Mouse (Mus musculus) midbrain, embryonic 12.5 days (tissue): Measurements from ENCODE around the gene Ndufs4. TPM values are rescaled to one million over a fixed set of nuclear protein-coding genes. Genes with fewer than 3 reads are reported as not detected.
"Not testable (repeated sequence)": the region's sequence is repeated elsewhere in the genome, so short reads cannot be mapped to it uniquely, and the experiment has no call there.

Experiments used
- ATAC-seq: fragments of 200-750 bp; cut with Nextera tagmentation; 2 replicates; pipeline ENCODE4 v1.8.0; 2017; ENCODE audit warnings: low read depth, moderate TSS enrichment, moderate library complexity; ENCODE audit not compliant: low FRiP score
- H3K27ac ChIP-seq: fragments of 300-500 bp; sonication (generic); replicated peaks from 2 replicates; pipeline ENCODE4 v1.5.1; 2016; ENCODE audit warnings: mild to moderate bottlenecking
- H3K27me3 ChIP-seq: fragments of 300-500 bp; sonication (generic); 2 replicates; pipeline ENCODE4 v1.6.1; 2016; ENCODE audit warnings: mild to moderate bottlenecking
- H3K36me3 ChIP-seq: fragments of 300-500 bp; sonication (generic); 2 replicates; pipeline ENCODE4 v1.6.1; 2016
- H3K4me1 ChIP-seq: fragments of 300-500 bp; sonication (generic); 2 replicates; pipeline ENCODE4 v1.6.1; 2016
- H3K4me2 ChIP-seq: fragments of 300-500 bp; sonication (generic); replicated peaks from 2 replicates; pipeline ENCODE4 v1.6.1; 2016; ENCODE audit warnings: mild to moderate bottlenecking, moderate library complexity
- H3K4me3 ChIP-seq: fragments of 300-500 bp; sonication (generic); 2 replicates; pipeline ENCODE4 v1.5.1; 2016; ENCODE audit warnings: mild to moderate bottlenecking
- H3K9ac ChIP-seq: fragments of 300-500 bp; sonication (generic); replicated peaks from 2 replicates; pipeline ENCODE4 v1.6.1; 2016; ENCODE audit warnings: mild to moderate bottlenecking, moderate library complexity
- H3K9me3 ChIP-seq: fragments of 300-500 bp; sonication (generic); 2 replicates; pipeline ENCODE4 v1.6.1; 2016; ENCODE audit warnings: mild to moderate bottlenecking
- WGBS: fragments of 180-500 bp; shearing (Covaris S2); methylation state at CpG from one replicate; pipeline ENCODE4 v1.1.7; 2016; 5-methylcytosine and 5-hydroxymethylcytosine counted together
- polyA plus RNA-seq: library from polyadenylated mRNA; unstranded; fragments of >200 nt; fragmentation: Nextera tagmentation; extraction: Ambion mirVana; gene quantifications from 2 replicates; pipeline ENCODE4 v1.2.1, GENCODE M21; 2016

Ndufs4 gene
- polyA plus RNA-seq, 1 experiment from 2014 or later, result 324 TPM

DNA sequence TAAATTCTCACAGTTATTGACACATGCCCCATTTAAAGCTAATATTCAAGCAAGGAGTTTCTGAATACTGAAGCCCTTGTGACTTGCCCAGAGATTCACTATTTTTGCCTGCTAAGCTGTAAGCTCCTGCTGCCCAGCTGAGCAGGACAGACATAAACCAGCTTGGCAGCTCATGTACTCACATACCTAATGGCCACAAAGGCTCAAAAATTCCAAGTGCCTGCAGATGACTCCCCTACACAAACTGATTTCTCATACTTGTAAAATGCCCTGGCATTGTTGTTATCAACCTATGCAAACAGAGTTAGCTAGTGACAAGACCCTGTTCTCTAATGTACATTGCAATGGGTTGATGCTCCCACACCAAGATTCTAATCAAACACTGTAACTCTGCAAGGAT lies 68.9 kb downstream of the Ndufs4 start:
- Histone ChIP-seq H3K4me3 (no peak overlapping the region), H3K27me3 (no peaks in the 10 kb centered on the region), H3K4me1 (peaks cover 7% of the 10 kb centered on the region; the same call in 1 of the 2 replicates), H3K36me3 (peaks cover 10% of the 10 kb centered on the region; the same call in 1 of the 2 replicates), H3K9ac (no peak overlapping the region), H3K4me2 (no peak overlapping the region), H3K9me3 (no peaks in the 10 kb centered on the region), H3K27ac (no peak overlapping the region)
- ATAC-seq, result no peak

DNA sequence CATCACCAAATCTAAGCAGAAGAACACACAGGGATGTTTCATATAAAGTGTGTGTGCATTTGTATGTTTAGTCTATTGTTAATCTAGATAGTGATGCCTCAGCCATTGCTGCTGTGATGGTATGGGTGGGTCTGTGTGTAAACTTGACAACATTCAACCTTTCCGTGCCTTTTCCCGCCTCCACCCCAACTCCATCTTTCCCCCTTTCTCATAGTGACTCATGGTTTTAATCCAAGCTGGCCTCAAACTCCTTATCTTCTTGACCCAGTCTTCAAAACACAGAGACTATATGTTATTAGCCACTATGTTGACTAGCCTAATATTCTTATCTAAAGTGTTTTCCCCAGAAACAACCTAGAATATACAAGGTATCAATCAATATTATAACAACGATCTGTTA lies 72.7 kb downstream of the Ndufs4 start:
- H3K9ac ChIP-seq, result no peak overlapping the region

GRCm38 (mm10) chr13:114314953-114315352 lies 73.1 kb downstream of the Ndufs4 start:
- WGBS, result 72% methylated on average over 3 of the region's 3 CpGs
- Histone ChIP-seq H3K9ac (no peak overlapping the region), H3K9me3 (no peaks in the 10 kb centered on the region), H3K4me1 (peaks cover 4% of the 10 kb centered on the region; the same call in 1 of the 2 replicates), H3K36me3 (peaks cover 13% of the 10 kb centered on the region; the same call in 1 of the 2 replicates), H3K27ac (no peak overlapping the region), H3K4me2 (no peak overlapping the region), H3K27me3 (no peaks in the 10 kb centered on the region), H3K4me3 (no peak overlapping the region)
- ATAC-seq, result no peak

More for the DNA sequence above, 72.7 kb downstream of the Ndufs4 start:
- Histone ChIP-seq H3K27me3 (no peaks in the 10 kb centered on the region), H3K9me3 (no peaks in the 10 kb centered on the region), H3K4me2 (no peak overlapping the region), H3K4me3 (no peak overlapping the region), H3K4me1 (peaks cover 7% of the 10 kb centered on the region; the same call in 1 of the 2 replicates), H3K27ac (no peak overlapping the region), H3K36me3 (peaks cover 13% of the 10 kb centered on the region; the same call in 1 of the 2 replicates)
- no peak for ATAC-seq
- WGBS, result 92% methylated on average over 3 of the region's 3 CpGs

DNA sequence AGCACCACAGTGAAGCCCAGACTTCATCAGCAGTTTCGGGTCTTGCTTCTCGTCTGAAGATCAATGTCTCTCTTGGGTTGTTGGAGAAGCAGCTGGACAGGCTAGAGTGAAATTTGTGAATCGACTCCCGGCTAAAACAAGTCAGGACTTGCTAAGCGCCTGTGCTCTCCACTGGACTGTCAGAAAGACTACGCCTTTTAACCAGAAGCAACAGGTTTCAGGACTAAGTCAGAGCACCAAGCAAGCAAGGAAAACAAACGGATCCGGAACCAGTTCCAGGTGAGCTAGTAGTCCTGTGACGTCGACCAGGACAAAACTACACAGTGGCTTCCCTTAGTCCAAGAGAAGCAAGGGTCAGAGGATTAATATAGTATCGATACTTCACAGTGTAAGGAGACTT lies 77.5 kb downstream of the Ndufs4 start:
- no peaks in the 10 kb centered on the region for H3K27me3 ChIP-seq
- WGBS, result 96% methylated on average over 11 of the region's 11 CpGs
- H3K4me3 ChIP-seq, result no peak overlapping the region
- no peak for ATAC-seq
- no peak overlapping the region for H3K4me2 ChIP-seq
- H3K9ac ChIP-seq, result no peak overlapping the region
- peaks cover 9% of the 10 kb centered on the region; the same call in 1 of the 2 replicates for H3K36me3 ChIP-seq
- H3K4me1 ChIP-seq, result no peaks in the 10 kb centered on the region
- no peaks in the 10 kb centered on the region for H3K9me3 ChIP-seq
- H3K27ac ChIP-seq, result no peak overlapping the region

- no peak overlapping the region for H3K4me2 ChIP-seq
- H3K4me1 ChIP-seq, result no peaks in the 10 kb centered on the region
- WGBS, result 88% methylated on average over 7 of the region's 7 CpGs
- no peak for ATAC-seq
- no peaks in the 10 kb centered on the region for H3K36me3 ChIP-seq
- no peak overlapping the region for H3K27ac ChIP-seq
- H3K9ac ChIP-seq, result no peak overlapping the region
- H3K4me3 ChIP-seq, result no peak overlapping the region
- H3K9me3 ChIP-seq, result no peaks in the 10 kb centered on the region
- no peaks in the 10 kb centered on the region for H3K27me3 ChIP-seq
Observed at GRCm38 (mm10) chr13:114304684-114305083, 83.4 kb downstream of the Ndufs4 start.

DNA sequence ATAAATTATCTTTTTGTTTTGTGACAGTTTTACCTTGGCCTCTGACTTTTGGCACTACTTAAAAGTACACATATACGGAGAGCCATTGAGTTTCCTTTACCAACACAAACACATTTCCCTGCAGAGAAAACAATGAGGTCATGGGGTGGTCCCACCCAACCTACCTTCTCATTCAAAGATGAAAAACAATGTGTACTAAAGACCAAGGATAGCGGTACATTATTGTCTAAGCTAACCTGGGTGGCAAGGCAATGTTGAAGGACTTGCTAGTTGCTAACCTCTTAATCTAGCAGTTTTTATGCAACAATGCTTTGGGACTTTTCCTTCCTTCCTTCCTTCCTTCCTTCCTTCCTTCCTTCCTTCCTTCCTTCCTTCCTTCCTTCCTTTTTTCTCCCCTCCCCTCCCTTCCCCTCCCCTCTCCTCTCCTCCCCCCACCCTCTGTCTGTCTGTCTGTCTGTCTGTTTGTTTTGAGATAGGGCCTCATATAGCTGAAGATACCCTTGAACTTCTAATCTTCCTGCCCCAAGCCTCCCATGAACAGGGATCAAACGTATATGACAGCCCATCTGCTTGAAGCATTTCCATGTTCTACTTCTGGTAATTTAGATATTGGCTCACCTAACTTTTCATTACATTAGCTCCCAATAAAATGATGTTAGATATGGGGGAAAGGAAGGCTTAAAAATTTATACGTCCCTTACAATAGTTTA lies 84.4 kb downstream of the Ndufs4 start:
- H3K36me3 ChIP-seq, result peaks cover 6% of the 10 kb centered on the region; the same call in 1 of the 2 replicates
- no peak overlapping the region for H3K4me2 ChIP-seq
- H3K27ac ChIP-seq, result no peak overlapping the region
- H3K4me1 ChIP-seq, result no peaks in the 10 kb centered on the region
- H3K9ac ChIP-seq, result no peak overlapping the region
- ATAC-seq, result no peak
- no peak overlapping the region for H3K4me3 ChIP-seq
- 89% methylated on average over 4 of the region's 4 CpGs for WGBS
- H3K9me3 ChIP-seq, result no peaks in the 10 kb centered on the region
- no peaks in the 10 kb centered on the region for H3K27me3 ChIP-seq

- H3K4me2 ChIP-seq, result no peak overlapping the region
- H3K4me3 ChIP-seq, result no peak overlapping the region
- no peak overlapping the region for H3K27ac ChIP-seq
- no peaks in the 10 kb centered on the region for H3K27me3 ChIP-seq
- no peak overlapping the region for H3K9ac ChIP-seq
- H3K4me1 ChIP-seq, result no peaks in the 10 kb centered on the region
- WGBS, result 41% methylated on average over 3 of the region's 3 CpGs
- no peaks in the 10 kb centered on the region for H3K9me3 ChIP-seq
- ATAC-seq, result no peak
- peaks cover 6% of the 10 kb centered on the region; the same call in 1 of the 2 replicates for H3K36me3 ChIP-seq
Observed at GRCm38 (mm10) chr13:114297761-114298160, 90.3 kb downstream of the Ndufs4 start.

DNA sequence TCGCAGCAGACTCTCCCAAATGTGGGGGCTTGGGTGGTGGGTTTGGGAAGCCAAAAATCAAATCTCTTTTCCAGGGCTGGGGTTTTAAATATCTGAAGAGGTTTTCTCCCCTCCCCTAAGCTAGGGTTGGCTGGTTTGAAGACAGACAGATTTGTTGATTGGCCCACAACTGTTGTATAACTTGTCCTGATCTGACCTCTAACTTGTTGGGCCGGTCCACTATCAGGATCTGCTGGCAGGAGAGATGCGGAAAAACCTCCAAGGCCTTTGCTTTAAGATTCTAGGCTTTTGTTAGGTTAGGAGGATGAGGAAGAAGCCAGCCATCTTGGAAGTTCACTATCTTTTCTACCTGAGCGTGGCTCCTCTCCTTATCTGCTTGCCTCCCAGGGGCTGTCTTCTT lies 91.5 kb downstream of the Ndufs4 start:
- Histone ChIP-seq H3K27me3 (no peaks in the 10 kb centered on the region), H3K4me1 (no peaks in the 10 kb centered on the region), H3K4me2 (no peak overlapping the region), H3K9me3 (no peaks in the 10 kb centered on the region), H3K36me3 (peaks cover 6% of the 10 kb centered on the region; the same call in 1 of the 2 replicates), H3K27ac (no peak overlapping the region), H3K4me3 (no peak overlapping the region), H3K9ac (no peak overlapping the region)
- ATAC-seq, result no peak
- 91% methylated on average over 4 of the region's 4 CpGs for WGBS

GRCm38 (mm10) chr13:114289411-114289810 lies 98.6 kb downstream of the Ndufs4 start:
- ATAC-seq, result no peak
- no peaks in the 10 kb centered on the region for H3K9me3 ChIP-seq
- no peak overlapping the region for H3K27ac ChIP-seq
- WGBS, result 89% methylated on average over 1 of the region's 1 CpGs
- no peaks in the 10 kb centered on the region for H3K27me3 ChIP-seq
- peaks cover 28% of the 10 kb centered on the region for H3K36me3 ChIP-seq
- no peaks in the 10 kb centered on the region for H3K4me1 ChIP-seq
- no peak overlapping the region for H3K4me2 ChIP-seq
- H3K4me3 ChIP-seq, result no peak overlapping the region
- H3K9ac ChIP-seq, result no peak overlapping the region

DNA sequence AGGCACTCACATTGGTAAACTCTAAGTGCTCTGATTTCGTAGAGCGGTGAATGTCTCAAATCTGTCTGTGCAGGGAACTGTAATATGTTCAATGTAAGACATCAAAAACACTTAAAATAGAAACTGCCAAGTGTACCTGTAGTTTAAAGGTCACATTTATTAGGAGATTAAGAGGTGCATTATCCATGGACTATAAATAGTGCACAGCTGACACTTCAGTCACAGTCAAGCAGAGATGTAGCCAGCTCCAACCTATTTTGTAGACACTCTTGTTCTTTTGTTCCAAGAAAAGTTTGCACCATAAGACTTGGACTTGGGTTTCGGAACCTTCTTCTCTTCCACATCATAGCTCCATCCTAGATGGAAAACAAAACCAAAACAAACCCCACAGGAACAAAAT lies 99.5 kb downstream of the Ndufs4 start:
- H3K9ac ChIP-seq, result no peak overlapping the region
- WGBS, result 100% methylated on average over 3 of the region's 3 CpGs
- peaks cover 32% of the 10 kb centered on the region for H3K36me3 ChIP-seq
- no peak overlapping the region for H3K4me3 ChIP-seq
- H3K27ac ChIP-seq, result no peak overlapping the region
- H3K4me2 ChIP-seq, result no peak overlapping the region
- ATAC-seq, result no peak
- no peaks in the 10 kb centered on the region for H3K4me1 ChIP-seq
- no peaks in the 10 kb centered on the region for H3K27me3 ChIP-seq
- H3K9me3 ChIP-seq, result no peaks in the 10 kb centered on the region

- H3K4me1 ChIP-seq, H3K9me3 ChIP-seq, ATAC-seq, H3K4me3 ChIP-seq, H3K9ac ChIP-seq, H3K36me3 ChIP-seq, H3K27ac ChIP-seq, H3K4me2 ChIP-seq, H3K27me3 ChIP-seq: not testable (repeated sequence)
- WGBS, result 92% methylated on average over 2 of the region's 2 CpGs
Observed at GRCm38 (mm10) chr13:114278690-114279089, 109.4 kb downstream of the Ndufs4 start.

GRCm38 (mm10) chr13:114277277-114277676 lies 110.8 kb downstream of the Ndufs4 start:
- H3K9me3 ChIP-seq, result no peaks in the 10 kb centered on the region
- no peak overlapping the region for H3K27ac ChIP-seq
- H3K4me1 ChIP-seq, result no peaks in the 10 kb centered on the region
- no peak overlapping the region for H3K9ac ChIP-seq
- 0 out of 2 replicates have a peak, but pooled peaks cover 2% of the 10 kb centered on the region for H3K36me3 ChIP-seq
- H3K4me3 ChIP-seq, result no peak overlapping the region
- no peak overlapping the region for H3K4me2 ChIP-seq
- no peak for ATAC-seq
- WGBS, result 88% methylated on average over 5 of the region's 5 CpGs
- H3K27me3 ChIP-seq, result no peaks in the 10 kb centered on the region
